Mouse (Mus musculus): Measurements from ENCODE around the gene Kif28. TPM values are rescaled to one million over a fixed set of nuclear protein-coding genes. Genes with fewer than 3 reads are reported as not detected.

Gene Kif28
- 0.18 and 0.26 TPM in 2 replicates for total RNA-seq (2012; rRNA removed)

DNA sequence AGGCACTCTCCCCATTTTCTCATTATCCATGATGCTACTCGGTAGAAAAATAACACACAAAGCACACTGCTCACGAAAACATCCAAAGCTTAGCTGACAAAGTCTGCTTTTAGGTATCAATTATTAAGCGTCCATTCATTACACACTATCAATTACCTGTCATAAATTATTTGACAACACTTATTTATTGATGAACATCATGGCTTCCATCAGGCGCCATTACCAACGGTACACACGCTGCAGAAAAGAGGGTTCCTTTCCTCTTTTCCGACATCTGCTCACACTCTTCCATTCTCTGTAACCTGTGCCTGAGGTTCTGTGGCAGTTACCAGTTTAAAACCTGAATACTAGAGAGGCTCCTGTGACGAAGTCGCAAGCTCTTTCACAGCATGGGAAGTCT lies at the start of gene Kif28:
Kif28 (minus strand) TSS at position 101 of the 400 bp plus-strand sequence.
- no peak for TF ChIP-seq HCFC1 (IDR thresholded peaks at IDR 0.05; ENCODE audit: borderline replicate concordance, insufficient read depth, low read length)
- no peak for TF ChIP-seq CHD2 (IDR thresholded peaks at IDR 0.05; ENCODE audit: low read depth, low read length)
- no peak for TF ChIP-seq ZNF384 (IDR thresholded peaks at IDR 0.05; ENCODE audit: low read depth, low read length)
- no peak for TF ChIP-seq MAFK (IDR thresholded peaks at IDR 0.05; ENCODE audit: insufficient read depth, low read depth, low read length)
- TF ChIP-seq ZC3H11A (IDR thresholded peaks at IDR 0.05; ENCODE audit: borderline replicate concordance, low read depth, low read length): no peak
- Histone ChIP-seq H3K27ac (ENCODE audit: insufficient read depth, low read depth, low read length, poor library complexity, severe bottlenecking) (no peak within 1 kb of the TSS), H3K4me3 (ENCODE audit: insufficient read depth in 1 of 2, low read depth in 1 of 2, low read length in 2 of 2, poor library complexity in 1 of 2, severe bottlenecking in 1 of 2) (no peak within 1 kb of the TSS), H3K4me1 (ENCODE audit: control insufficient read depth in 2 of 2, insufficient read depth in 2 of 2, low read length in 2 of 2, poor library complexity in 1 of 2) (no peaks in the 10 kb centered on the region), H3K36me3 (ENCODE audit: control insufficient read depth, insufficient read depth, low read length, poor library complexity, severe bottlenecking) (peaks cover 15% of the 10 kb centered on the region), H3K9ac (ENCODE audit: insufficient read depth, low read depth, low read length, poor library complexity, severe bottlenecking) (no peak within 1 kb of the TSS), H3K9me3 (ENCODE audit: control insufficient read depth, insufficient read depth, low read depth, low read length) (no peaks in the 10 kb centered on the region)
- in situ Hi-C loops (cut with MboI; ENCODE audit: low sequenced_read_pairs in 2 of 2, unreplicated experiment in 2 of 2): no loop called here
- DNase-seq (ENCODE audit: low read depth, low spot score): no peak

DNA sequence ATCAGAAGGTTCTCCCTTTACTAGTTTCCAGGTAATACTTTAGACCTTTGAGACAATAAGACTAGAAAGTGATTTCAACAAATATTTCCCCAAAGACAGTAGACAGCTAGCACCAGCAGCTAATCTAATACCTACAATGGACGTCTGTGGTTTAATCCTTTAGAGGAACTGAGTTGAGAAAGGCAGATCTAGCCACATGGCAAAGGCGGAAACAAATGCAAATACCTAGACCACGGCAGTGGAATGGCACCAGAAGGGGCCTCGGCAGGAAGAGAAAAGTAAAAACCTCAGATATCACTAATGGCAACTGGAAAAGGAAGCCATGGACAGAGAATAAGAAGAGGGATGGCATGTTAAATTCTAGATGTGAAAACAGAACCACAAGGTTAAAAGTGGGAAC lies 42.2 kb upstream of the Kif28 start:
- DNase-seq (ENCODE audit: low read depth, low spot score): no peak
- no peaks in the 10 kb centered on the region for H3K9me3 ChIP-seq (ENCODE audit: control insufficient read depth, insufficient read depth, low read depth, low read length)
- in situ Hi-C loops (cut with MboI; ENCODE audit: low sequenced_read_pairs in 2 of 2, unreplicated experiment in 2 of 2): no loop called here
- H3K4me1 ChIP-seq (ENCODE audit: control insufficient read depth in 2 of 2, insufficient read depth in 2 of 2, low read length in 2 of 2, poor library complexity in 1 of 2): no peaks in the 10 kb centered on the region
- peaks cover 15% of the 10 kb centered on the region for H3K36me3 ChIP-seq (ENCODE audit: control insufficient read depth, insufficient read depth, low read length, poor library complexity, severe bottlenecking)
- no peak overlapping the region for H3K27ac ChIP-seq (ENCODE audit: insufficient read depth, low read depth, low read length, poor library complexity, severe bottlenecking)
- no peak overlapping the region for H3K9ac ChIP-seq (ENCODE audit: insufficient read depth, low read depth, low read length, poor library complexity, severe bottlenecking)
- H3K4me3 ChIP-seq (ENCODE audit: insufficient read depth in 1 of 2, low read depth in 1 of 2, low read length in 2 of 2, poor library complexity in 1 of 2, severe bottlenecking in 1 of 2): no peak overlapping the region
- TF ChIP-seq ZNF384 (IDR thresholded peaks at IDR 0.05; ENCODE audit: low read depth, low read length) (no peak), HCFC1 (IDR thresholded peaks at IDR 0.05; ENCODE audit: borderline replicate concordance, insufficient read depth, low read length) (no peak), MAFK (IDR thresholded peaks at IDR 0.05; ENCODE audit: insufficient read depth, low read depth, low read length) (no peak)

DNA sequence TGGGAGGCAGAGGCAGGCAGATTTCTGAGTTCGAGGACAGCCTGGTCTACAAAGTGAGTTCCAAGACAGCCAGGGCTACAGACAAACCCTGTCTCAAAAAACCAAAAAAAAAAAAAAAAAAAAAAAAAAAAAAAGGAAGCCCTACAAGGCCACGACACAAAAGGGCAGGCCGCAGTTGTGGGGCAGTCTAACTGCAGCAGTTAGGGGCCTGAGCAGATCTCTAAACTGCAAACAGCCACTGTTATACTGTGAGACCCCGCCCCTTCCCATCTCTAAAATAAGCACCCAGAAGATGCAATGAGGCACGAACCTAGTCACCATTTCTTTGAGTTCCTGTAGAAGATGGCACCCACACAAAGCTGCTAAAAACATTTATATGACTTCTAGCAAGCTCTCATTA lies 40.4 kb upstream of the Kif28 start:
- H3K36me3 ChIP-seq (ENCODE audit: control insufficient read depth, insufficient read depth, low read length, poor library complexity, severe bottlenecking): peaks cover 14% of the 10 kb centered on the region
- in situ Hi-C loops (cut with MboI; ENCODE audit: low sequenced_read_pairs in 2 of 2, unreplicated experiment in 2 of 2): no loop called here
- TF ChIP-seq HCFC1 (IDR thresholded peaks at IDR 0.05; ENCODE audit: borderline replicate concordance, insufficient read depth, low read length) (no peak), CHD2 (IDR thresholded peaks at IDR 0.05; ENCODE audit: low read depth, low read length) (no peak), MAFK (IDR thresholded peaks at IDR 0.05; ENCODE audit: insufficient read depth, low read depth, low read length) (no peak), ZNF384 (IDR thresholded peaks at IDR 0.05; ENCODE audit: low read depth, low read length) (no peak), ZC3H11A (IDR thresholded peaks at IDR 0.05; ENCODE audit: borderline replicate concordance, low read depth, low read length) (no peak)
- no peak overlapping the region for H3K4me3 ChIP-seq (ENCODE audit: insufficient read depth in 1 of 2, low read depth in 1 of 2, low read length in 2 of 2, poor library complexity in 1 of 2, severe bottlenecking in 1 of 2)
- no peak overlapping the region for H3K27ac ChIP-seq (ENCODE audit: insufficient read depth, low read depth, low read length, poor library complexity, severe bottlenecking)
- H3K9ac ChIP-seq (ENCODE audit: insufficient read depth, low read depth, low read length, poor library complexity, severe bottlenecking): no peak overlapping the region
- no peaks in the 10 kb centered on the region for H3K9me3 ChIP-seq (ENCODE audit: control insufficient read depth, insufficient read depth, low read depth, low read length)
- no peak for DNase-seq (ENCODE audit: low read depth, low spot score)
- H3K4me1 ChIP-seq (ENCODE audit: control insufficient read depth in 2 of 2, insufficient read depth in 2 of 2, low read length in 2 of 2, poor library complexity in 1 of 2): no peaks in the 10 kb centered on the region

DNA sequence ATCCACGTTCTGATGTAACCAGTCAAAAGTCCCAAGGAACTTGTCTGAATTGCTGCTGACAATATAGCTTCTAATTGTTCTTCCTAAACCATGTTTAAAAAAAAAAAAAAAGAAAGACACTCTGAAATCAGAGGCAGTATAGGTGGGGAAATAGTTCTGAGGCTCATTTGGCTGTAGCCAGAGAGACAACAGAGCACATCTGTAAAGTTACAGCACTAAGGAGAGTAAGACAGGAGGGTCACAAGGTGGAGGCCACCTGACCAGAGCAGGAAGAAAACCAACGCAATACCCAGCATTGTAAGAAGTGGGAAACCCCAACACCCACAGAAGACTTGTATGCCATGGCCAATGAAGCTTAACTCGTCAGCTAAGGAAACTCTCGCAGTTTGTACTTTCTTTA lies 39.0 kb upstream of the Kif28 start:
- no peaks in the 10 kb centered on the region for H3K4me1 ChIP-seq (ENCODE audit: control insufficient read depth in 2 of 2, insufficient read depth in 2 of 2, low read length in 2 of 2, poor library complexity in 1 of 2)
- TF ChIP-seq CHD2 (IDR thresholded peaks at IDR 0.05; ENCODE audit: low read depth, low read length) (no peak), ZNF384 (IDR thresholded peaks at IDR 0.05; ENCODE audit: low read depth, low read length) (no peak), HCFC1 (IDR thresholded peaks at IDR 0.05; ENCODE audit: borderline replicate concordance, insufficient read depth, low read length) (no peak), MAFK (IDR thresholded peaks at IDR 0.05; ENCODE audit: insufficient read depth, low read depth, low read length) (no peak), ZC3H11A (IDR thresholded peaks at IDR 0.05; ENCODE audit: borderline replicate concordance, low read depth, low read length) (no peak)
- no peak overlapping the region for H3K9ac ChIP-seq (ENCODE audit: insufficient read depth, low read depth, low read length, poor library complexity, severe bottlenecking)
- in situ Hi-C loops (cut with MboI; ENCODE audit: low sequenced_read_pairs in 2 of 2, unreplicated experiment in 2 of 2): no loop called here
- H3K27ac ChIP-seq (ENCODE audit: insufficient read depth, low read depth, low read length, poor library complexity, severe bottlenecking): no peak overlapping the region
- no peak overlapping the region for H3K4me3 ChIP-seq (ENCODE audit: insufficient read depth in 1 of 2, low read depth in 1 of 2, low read length in 2 of 2, poor library complexity in 1 of 2, severe bottlenecking in 1 of 2)
- H3K36me3 ChIP-seq (ENCODE audit: control insufficient read depth, insufficient read depth, low read length, poor library complexity, severe bottlenecking): peaks cover 18% of the 10 kb centered on the region
- H3K9me3 ChIP-seq (ENCODE audit: control insufficient read depth, insufficient read depth, low read depth, low read length): no peaks in the 10 kb centered on the region
- DNase-seq (ENCODE audit: low read depth, low spot score): no peak

DNA sequence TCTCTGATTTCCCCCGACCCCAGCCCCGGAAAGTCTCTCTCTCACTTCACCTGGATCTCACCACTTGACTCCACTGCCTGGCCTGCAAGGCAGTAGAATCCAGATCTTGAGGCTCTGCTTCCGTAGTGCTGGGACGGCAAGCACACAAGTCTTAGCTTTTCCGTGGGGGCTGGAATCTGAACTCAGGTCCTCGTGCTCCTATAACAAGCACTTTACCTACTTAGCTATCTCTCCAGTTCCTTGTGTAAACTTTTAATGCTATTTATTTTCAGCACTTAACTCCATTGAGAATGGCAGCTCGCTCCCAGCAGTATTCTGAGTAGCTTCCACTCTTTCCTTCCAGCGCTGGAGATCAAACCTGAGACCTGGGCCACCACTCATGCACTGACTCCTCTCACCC lies 31.8 kb upstream of the Kif28 start:
- Histone ChIP-seq H3K4me3 (ENCODE audit: insufficient read depth in 1 of 2, low read depth in 1 of 2, low read length in 2 of 2, poor library complexity in 1 of 2, severe bottlenecking in 1 of 2) (no peak overlapping the region), H3K36me3 (ENCODE audit: control insufficient read depth, insufficient read depth, low read length, poor library complexity, severe bottlenecking) (peaks cover 27% of the 10 kb centered on the region), H3K4me1 (ENCODE audit: control insufficient read depth in 2 of 2, insufficient read depth in 2 of 2, low read length in 2 of 2, poor library complexity in 1 of 2) (no peaks in the 10 kb centered on the region), H3K27ac (ENCODE audit: insufficient read depth, low read depth, low read length, poor library complexity, severe bottlenecking) (no peak overlapping the region), H3K9ac (ENCODE audit: insufficient read depth, low read depth, low read length, poor library complexity, severe bottlenecking) (no peak overlapping the region), H3K9me3 (ENCODE audit: control insufficient read depth, insufficient read depth, low read depth, low read length) (no peaks in the 10 kb centered on the region)
- in situ Hi-C loops (cut with MboI; ENCODE audit: low sequenced_read_pairs in 2 of 2, unreplicated experiment in 2 of 2): loop anchor here in 1 of 2 experiments (10.0 kb wide), 1 partner anchor 818 kb away; no protein-coding TSS in a partner anchor
- TF ChIP-seq ZC3H11A (IDR thresholded peaks at IDR 0.05; ENCODE audit: borderline replicate concordance, low read depth, low read length) (no peak), MAFK (IDR thresholded peaks at IDR 0.05; ENCODE audit: insufficient read depth, low read depth, low read length) (no peak), HCFC1 (IDR thresholded peaks at IDR 0.05; ENCODE audit: borderline replicate concordance, insufficient read depth, low read length) (no peak), ZNF384 (IDR thresholded peaks at IDR 0.05; ENCODE audit: low read depth, low read length) (no peak), CHD2 (IDR thresholded peaks at IDR 0.05; ENCODE audit: low read depth, low read length) (no peak)
- DNase-seq (ENCODE audit: low read depth, low spot score): no peak
